Mouse (Mus musculus) bone marrow, adult 2 months (tissue): ENCODE measurements around the gene Gfi1b.

Source experiments
- CTCF ChIP-seq: fragments of 200-500 bp; IDR thresholded peaks from 2 replicates; pipeline ENCODE4 v1.5.1; 2011; ENCODE audit warnings: low read length, control low read depth; ENCODE audit not compliant: control insufficient read depth, insufficient read depth
- POLR2A ChIP-seq: fragments of 200-500 bp; IDR thresholded peaks from 2 replicates; pipeline ENCODE4 v1.6.1; 2011; ENCODE audit warnings: low read depth, mild to moderate bottlenecking, control low read depth, low read length, borderline replicate concordance; ENCODE audit not compliant: control insufficient read depth

- TF ChIP-seq POLR2A = no peak
- TF ChIP-seq CTCF = no peak
These were observed 57.4 kb downstream of the Gfi1b start for GRCm38 (mm10) chr2:28564380-28564779.
